Mouse (Mus musculus) brain, embryonic 14.5 days (tissue): ENCODE data around the gene Thop1.

Experiments
- CTCF ChIP-seq: fragments of 200-500 bp; IDR thresholded peaks from 2 replicates; pipeline ENCODE4 v1.5.1; 2012; ENCODE audit warnings: inconsistent platforms, mild to moderate bottlenecking, moderate library complexity, borderline replicate concordance; ENCODE audit not compliant: insufficient read depth, insufficient read length; ENCODE audit errors: extremely low read depth
- POLR2A ChIP-seq: fragments of 200-500 bp; IDR thresholded peaks from 2 replicates; pipeline ENCODE4 v1.6.1; 2012; ENCODE audit warnings: mild to moderate bottlenecking, inconsistent platforms, borderline replicate concordance; ENCODE audit not compliant: poor library complexity, insufficient read depth, insufficient read length, severe bottlenecking; ENCODE audit errors: extremely low read depth

- no peak for TF ChIP-seq CTCF
- no peak for TF ChIP-seq POLR2A
Observed at GRCm38 (mm10) chr10:81026857-81027256, 43.0 kb upstream of the Thop1 start.
